Mouse (Mus musculus) naive thymus-derived CD4-positive, alpha-beta T cell, adult 2 months (primary cell): ENCODE results near the gene Igsf6.
A peak's percentile ranks its signal among the peaks of the same experiment; 100 is the strongest.
"Not testable (repeated sequence)": the region's sequence is repeated elsewhere in the genome, so short reads cannot be mapped to it uniquely, and the experiment has no call there.

Experiments
- DNase-seq: peaks from one replicate; pipeline ENCODE4 v3.0.0-alpha.2; 2011; ENCODE audit warnings: low read depth

Igsf6 gene

DNA sequence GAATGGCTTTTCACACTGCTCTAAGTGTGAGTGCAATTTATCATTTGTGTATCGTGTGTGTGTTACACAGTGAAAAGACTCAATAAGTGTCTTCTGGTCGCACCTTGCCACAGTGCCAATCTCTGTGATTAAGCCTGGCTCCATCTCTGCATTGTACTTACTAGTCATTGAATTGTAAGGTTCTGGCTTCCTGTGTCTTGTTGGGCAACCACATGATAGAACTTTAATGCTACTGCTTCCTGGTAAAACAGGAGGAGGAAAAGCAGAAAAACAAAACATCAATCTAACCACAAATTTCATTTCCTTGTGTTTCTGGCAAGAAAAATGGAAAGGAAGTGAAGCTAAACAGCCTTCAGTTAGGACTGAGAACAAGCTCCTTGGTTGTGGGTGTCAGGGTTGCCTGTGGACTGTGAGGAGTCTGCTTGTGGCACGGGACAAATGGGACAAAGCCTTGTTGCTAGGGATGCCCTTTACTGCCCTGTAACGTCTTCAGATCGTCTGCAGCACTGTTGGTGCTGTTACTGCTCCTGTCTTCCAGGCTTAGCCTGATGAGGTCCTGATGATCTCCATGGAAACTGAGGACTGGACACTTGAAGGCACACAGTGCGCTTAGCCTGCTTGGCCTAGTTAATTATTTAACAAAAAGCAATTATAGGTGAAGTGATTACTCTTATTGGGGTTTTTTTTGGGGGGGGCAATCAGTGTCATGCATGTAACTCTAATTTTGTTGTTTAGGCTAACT is 14.7 kb downstream of the Igsf6 start:
- DNase-seq, result peak; percentile 77

DNA sequence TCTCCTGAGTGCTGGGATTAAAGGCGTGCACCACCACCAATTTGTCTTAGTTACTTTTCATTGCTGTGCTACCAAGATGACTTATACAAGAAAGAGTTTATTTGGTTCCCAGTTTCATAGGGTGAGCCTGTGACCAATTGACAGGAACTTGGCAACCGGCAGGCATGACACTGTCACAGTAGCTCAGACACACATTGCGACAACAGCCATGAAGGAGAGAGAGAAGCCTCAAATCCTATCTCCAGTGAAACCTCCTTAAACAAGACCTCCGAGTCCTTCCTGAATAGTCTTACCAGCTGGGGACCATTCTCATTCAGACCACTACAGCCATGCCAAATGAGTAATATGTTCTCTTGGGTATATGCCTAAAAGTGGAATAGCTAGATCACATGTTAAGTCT is 21.3 kb downstream of the Igsf6 start:
- DNase-seq, result no peak

DNA sequence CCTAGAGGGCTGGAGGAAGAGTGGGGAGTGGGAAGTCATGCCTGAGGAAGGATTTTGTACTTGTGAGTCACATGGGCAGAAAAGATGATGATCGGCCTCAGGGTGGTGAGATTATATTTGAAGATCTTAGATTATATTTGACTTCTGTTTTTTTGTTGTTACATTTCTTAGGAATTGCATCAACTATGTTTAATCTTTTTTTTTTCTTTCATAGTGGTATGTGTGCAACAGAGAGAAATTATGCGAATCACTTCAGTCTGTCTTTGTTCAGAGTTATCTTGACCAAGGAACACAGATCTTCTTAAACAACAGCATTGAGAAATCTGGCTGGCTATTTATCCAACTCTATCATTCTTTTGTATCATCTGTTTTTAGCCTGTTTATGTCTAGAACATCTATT is 26.7 kb downstream of the Igsf6 start:
- no peak for DNase-seq

DNA sequence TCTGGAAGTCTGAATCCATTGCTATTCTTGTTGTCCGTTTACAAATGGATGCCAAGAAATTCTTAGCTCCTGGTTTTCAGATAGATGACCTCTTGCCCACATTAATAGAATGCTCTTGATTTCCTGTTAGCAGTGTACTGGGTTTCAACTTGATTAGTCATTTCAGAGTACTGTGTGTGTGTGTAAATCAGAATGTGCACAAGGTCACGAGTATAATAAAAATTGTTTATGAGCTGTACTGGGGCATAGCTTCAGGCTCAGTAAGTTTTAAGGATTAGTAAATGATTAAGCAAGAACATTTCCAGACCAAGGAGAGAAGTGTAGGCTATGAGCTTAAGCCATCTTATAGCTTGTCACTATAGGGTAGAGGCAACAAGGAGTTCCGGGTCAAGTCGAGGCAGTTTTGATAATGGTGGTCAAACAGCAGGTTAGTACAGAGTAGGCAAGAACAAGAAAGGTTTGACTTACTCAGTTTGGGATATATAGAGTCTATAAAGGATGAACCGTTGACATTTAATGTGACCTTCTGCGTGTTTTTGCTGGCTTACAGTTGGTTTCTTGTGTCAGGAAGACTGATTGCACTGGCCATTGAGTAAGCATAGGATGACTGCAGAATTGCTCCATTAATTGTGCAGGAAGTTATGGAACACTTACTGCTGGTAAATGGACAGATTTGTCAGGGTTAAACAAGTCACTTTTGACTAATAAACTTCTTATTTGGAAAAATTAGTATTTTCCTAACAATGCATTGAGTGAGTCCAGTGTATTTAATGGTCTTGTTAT is 28.5 kb downstream of the Igsf6 start:
- DNase-seq, result no peak

DNA sequence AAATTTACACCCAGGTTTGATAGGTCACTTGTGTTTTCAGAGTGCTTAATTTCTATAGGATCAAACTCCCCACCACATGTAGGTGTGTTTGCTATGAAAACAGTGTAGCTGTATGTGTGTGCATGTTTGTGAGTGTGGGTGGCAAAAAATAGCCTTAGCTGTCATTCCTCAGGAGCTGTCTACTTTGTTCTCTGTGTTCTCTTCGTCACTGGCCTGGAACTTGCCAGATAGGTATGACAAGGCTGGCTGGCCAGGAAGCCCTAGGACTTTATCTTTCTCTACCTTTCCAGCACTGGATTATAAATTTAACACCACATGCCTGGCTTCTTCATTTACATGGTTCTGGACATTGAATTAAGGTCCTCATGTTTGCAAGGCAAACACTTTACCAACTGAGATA is 30.1 kb downstream of the Igsf6 start:
- DNase-seq, result no peak

DNA sequence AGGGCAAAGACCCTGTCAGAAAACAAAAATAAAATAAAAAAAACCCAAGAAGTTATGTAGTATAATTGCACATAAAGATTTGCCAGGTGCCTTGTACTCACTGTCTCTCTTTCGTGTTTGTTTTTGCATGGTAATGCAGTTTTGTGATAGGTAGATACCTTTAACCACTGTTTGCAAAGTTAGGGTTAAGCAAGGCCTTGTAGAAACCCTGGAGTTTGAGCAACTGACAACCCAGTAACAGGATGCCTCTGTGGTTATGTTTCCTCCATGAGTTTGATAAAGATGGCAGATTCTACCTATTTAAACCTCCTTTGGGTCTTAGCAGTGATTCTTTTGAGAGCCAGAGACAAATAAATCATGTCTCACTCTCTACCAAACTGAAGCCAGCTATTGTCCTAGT is 30.9 kb downstream of the Igsf6 start:
- DNase-seq, result peak; percentile 49

DNA sequence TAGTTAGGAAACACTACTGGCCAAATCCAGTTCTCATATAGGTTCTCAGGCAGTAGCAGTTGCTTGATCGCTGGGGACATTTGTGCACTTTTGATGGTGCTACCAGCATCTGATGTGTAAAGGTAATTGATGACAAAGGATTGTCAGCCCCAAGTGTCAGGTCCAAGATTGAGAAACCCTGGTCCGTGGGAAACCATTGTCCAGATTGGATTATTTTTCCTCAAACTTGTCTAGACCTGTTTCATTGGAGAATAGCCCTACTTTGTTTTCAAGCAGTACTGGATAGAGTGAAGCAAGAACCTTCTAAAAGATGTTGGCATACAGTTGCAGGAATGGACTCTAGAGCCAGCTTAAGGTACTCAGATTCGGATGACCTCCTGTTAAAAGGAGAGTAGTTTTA is 31.4 kb downstream of the Igsf6 start:
- no peak for DNase-seq

DNA sequence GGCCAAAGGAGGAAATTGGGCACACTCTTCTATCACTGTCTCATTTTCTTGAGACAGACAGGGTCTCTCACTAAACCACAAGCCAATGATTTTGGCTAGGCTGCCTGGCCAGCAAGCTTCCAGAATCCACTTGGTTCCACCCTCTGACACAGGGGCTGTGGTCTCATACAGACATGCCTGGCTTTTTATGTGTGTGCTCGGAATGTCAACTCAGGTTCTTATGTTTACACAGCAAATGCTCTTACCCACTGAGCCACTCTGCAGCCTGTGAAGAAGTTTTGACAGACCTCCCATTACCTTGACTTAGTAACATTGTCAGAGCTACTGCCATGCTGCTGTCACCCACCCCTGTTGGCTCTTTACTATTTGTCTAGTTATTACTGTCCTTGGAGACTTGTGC is 32.4 kb downstream of the Igsf6 start:
- no peak for DNase-seq

DNA sequence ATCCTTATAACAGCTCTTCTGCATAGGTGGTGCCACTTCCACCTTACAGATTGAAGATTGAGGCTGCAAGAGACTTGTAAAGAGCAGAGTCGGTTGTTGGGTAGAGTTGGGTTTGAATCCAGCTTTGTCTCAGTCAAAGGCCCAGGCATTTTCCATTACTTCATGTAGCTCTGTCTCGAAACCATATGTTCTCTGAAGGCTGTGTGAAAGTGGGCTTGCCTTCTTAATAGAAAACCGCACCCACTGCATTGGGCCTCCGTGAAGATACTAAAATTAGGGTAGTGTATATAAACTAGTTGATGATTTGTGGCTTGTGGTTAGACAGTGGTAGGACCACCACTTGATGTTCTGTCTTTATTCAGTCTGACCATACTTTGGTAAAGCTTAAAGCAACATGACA is 33.8 kb downstream of the Igsf6 start:
- DNase-seq, result no peak

DNA sequence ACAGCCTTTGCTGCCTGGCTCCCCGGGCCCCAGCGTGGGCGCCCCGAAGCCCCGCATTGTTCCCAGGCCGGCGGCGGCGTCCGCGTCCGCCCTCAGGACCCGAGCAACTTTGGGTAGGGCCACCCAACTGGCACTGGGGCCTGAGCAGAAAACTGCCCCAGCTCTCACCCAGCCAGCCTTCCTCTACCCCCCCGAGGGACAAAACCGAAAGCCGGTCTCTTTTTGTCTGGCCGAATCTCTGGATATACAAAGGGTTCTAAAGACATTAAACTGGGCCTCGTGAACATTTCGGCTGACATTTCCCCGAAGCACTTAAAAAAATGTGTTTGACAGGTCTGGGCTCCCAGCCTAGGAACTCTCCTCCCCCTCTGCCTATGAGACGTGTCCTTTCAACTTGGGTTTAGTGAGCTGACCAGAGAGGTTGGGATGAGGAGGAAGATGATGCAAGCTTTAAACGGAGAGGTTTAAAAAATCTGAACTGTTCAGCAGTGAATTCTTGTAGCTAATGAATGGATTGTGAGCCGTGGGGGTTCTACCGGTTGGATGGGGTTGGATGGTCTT is 39.1 kb downstream of the Igsf6 start:
- peak; percentile 38 for DNase-seq

DNA sequence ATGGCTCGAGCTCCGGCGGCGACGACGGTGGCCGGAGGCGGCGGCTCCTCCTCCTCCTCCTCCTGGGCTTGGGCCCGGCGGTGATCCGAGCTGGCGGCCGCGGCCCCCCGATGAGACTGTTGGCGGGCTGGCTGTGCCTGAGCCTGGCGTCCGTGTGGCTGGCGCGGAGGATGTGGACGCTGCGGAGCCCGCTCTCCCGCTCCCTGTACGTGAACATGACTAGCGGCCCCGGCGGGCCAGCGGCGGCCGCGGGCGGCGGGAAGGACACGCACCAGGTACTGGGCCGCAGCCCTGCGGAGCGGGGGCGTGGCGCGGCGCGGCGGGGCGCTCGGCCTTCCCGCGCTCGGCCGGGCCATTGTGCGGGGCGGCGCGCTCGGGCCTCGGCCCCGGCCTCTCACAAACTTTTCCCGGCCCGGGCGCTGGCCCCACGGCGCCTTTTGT is 39.7 kb downstream of the Igsf6 start:
- no peak for DNase-seq

DNA sequence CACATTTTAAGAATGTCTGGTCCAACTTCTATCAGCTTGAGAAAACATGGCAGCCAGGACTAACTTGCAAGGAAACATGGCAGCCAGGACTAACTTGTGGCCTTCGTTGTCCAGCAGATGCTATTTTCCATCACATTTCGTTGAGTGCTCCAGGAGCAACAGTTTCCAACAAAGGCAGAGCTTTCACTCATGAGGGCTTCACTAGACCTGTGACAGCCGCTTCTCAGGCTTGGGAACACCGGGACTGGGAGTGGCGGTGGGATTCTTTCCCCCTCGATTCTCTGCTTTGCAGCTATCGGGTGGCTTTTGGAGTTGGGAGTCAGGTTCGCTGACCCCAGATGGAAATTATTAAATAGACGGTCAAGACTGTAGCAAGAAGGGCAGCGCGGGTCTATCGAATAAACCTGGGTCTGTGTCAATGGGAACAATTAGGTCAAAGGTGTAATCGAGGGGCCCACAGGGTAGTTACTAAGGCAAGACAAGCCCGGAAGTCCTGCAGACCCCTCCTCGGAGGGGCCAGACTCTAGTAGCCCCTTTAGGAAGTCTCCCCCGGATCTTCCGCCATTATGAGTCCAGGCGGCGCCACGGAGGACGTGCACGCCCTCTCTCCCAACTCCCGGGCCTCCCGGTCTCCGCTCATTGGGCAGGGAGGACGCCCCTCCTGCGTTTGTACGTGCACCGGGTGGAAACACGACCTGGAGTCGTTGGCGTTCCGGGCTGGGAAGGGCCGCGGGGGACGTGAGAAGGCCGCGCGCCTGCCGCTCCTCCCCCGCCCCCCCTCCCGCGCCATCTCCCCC is 40.3 kb downstream of the Igsf6 start, which contains the start of gene Mettl9:
TSS of gene Mettl9 (plus strand) at position 590 of the 797 bp plus-strand sequence.
- DNase-seq, result peak; percentile 97

DNA sequence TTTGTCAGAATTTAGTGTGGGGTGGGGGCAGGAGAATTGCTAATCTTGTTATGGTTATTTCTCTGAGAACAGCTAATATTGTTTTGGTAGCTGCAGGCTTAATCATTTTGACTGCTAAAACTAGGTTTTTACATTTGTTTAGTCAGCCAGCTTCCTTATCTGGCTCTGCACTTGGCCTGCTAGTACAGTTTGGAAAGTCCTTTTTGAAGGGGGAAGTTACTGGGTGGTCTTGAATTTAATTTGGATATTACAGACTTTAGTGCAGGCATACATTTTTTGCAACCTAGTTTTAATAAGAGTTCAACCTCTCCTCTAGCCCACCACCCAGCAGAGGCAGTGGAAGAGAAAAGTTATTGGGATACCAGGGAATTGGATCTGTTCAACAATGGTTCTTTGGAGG is 44.4 kb downstream of the Igsf6 start:
- not testable (repeated sequence) for DNase-seq

DNA sequence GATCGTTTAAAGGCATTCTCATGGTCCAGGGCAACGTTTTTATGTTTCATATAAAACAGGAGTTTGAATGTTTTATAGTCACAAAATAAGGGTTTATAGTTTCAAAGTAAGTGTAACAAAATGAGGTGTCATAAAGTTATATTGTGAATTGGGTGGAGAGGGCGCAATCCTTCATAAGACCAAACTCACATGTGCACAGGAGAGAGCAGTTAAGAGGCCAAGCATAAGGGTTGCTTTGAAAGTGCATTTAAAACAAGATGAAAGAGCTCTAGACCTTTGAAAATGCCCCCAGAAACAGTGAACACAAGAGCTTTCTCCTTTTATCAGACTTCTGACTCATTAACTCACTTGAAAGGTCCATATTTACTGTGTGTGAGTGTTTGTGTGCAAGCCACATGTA is 48.1 kb downstream of the Igsf6 start:
- DNase-seq, result no peak

DNA sequence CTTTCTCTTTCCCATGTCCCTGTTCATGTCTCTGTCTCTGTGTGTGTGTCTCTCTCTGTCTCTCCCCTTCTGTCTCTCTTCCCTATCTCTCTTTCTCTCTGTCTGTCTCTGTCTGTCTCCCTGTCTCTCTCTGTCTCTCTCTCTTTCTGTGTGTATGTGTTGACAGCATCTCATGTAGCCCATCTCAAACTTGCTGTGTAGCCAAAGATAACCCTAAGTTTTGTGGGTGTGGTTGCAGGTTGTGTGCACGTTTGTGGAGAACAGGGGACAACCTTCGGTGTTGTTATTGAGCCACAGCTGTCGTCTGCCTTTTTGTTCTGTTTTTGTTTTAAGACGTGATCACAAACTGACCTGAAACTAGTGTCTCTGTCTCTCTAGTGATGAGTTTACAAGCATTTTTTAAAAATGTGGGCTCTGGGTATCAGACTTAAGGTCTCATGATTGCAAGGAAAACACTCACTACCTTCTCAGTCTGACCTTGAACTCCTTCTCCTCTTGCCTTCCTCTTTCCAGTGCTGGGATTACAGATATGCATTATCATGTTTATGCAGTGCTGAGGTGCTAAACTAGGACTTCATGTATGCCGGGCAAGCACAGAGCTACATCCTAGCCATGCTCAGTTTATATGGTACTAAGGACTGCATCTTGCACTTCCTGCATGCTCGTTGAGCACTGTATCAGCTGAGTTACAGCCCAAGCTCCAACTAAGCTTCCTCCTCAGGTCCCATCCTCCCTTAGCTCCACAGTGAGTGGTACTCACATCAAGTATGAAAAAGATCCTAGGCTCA is 49.0 kb downstream of the Igsf6 start:
- no peak for DNase-seq

DNA sequence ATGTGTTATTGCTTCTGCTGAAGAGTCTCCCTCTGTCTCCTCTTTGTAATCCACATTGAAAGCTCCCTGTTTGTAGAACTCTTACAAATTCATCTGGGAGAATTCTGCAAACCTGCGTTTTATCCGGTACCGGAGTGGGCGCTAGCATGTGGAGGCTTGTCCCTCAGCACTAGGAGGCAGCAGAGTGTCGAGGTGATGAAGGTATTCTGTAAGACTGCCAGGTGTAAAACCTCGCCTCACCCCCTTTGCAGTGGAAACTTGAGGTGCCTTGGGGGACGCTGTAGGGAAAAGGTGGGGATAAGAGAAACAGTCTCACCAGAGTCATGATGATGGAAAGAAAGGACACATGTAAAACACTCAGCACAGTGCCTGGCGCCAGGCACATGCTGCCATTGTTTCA is 54.1 kb downstream of the Igsf6 start:
- peak; percentile 77 for DNase-seq

DNA sequence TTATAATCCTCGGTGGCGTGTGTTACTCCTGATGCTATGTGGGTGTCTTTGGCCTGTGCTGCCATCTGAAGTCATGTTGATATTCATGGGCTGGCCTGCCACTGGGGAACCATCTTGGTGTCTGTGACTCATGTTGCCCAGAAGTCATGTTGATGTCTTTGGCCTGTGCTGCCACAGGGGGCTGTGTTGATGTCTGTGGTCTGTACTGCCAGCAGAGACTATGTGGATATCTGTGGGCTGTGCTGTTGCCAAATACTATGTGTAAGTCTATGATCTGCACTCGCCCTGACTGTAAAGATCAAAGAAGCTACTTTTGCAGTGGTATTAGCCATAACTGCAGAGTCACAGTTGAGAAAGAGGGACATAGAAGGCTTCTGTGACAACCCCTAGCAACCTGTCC is 55.6 kb downstream of the Igsf6 start:
- DNase-seq, result no peak

DNA sequence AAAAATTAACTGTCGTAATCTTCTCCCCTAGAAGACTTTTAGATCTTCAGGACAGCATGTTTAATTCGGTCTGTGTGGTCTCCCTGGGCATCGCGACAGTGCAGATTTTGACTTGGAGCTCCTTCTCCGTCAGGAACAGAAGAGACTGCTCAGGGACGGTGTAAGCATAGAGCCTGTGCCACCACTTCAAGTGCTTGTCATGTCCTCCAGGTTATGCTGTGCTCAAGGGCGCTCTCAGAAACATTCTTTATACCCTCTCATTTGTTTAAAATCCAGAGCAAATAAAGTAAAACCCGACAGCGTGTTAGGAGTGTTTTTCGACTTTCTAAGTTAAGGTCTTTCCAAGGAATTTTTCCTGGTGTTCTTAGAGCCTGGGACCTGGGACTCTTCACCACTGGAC is 59.9 kb downstream of the Igsf6 start:
- DNase-seq, result no peak
